Mouse (Mus musculus): Measurements from ENCODE around the gene Setd4.
A peak's percentile ranks its signal among the peaks of the same experiment; 100 is the strongest.

Setd4 gene

DNA sequence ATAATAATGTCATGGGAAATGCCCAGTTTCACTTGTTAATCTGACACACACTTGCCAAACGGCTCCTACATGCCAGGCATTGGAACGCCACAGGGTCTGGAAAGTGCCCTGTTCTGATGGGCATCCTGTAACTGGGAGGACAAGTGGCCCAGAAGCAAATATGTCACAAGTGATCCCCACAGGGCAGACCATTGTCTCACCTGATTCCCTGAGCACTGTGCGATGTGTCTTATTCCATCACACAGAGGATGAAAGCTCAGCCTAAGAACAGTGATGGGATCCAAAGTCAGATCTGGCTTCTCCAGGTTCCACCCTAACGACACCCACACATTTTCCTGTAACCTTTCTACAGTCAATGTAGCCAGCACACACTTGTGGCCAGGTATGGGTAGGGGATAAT lies 58.9 kb downstream of the Setd4 start:
- no peak for DNase-seq (ENCODE audit: low read depth)

DNA sequence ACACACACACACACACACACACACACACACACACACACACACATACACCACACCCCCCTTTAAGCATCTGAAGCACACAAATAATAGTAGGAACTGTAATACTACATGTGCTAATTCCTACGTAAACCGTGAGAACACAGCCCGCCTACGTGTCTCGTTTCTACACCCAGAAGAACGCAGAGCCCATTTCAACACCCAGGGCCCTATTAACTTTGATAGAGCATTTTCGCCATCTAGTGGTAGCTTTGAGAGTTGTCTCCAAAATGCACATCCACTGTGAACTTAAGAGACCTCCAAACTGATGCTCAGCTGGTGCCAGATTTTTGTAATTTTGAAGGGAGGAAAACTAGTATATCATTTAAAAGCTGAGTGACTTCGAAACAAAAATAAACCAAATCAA lies 60.2 kb downstream of the Setd4 start:
- DNase-seq (ENCODE audit: low read depth): peak; percentile 77

DNA sequence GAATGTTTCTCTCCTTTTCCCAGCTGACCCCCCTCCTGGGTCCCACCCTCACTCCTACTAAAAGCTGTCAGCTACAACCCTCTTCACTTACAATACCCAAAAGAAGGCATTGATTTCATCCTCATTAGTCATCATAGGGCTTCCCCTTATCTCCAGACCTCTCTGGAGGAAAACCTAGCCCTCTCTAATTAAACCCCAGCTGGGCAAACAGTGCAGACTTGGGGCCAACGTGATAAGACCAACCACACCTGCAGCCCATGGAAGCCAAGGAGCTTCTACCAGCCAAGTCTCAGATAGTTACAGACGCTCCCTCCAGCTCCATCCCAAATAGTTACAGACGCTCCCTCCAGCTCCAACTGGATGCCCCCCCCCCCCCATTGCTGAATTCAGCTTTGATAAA lies 64.0 kb downstream of the Setd4 start:
- DNase-seq (ENCODE audit: low read depth): no peak

DNA sequence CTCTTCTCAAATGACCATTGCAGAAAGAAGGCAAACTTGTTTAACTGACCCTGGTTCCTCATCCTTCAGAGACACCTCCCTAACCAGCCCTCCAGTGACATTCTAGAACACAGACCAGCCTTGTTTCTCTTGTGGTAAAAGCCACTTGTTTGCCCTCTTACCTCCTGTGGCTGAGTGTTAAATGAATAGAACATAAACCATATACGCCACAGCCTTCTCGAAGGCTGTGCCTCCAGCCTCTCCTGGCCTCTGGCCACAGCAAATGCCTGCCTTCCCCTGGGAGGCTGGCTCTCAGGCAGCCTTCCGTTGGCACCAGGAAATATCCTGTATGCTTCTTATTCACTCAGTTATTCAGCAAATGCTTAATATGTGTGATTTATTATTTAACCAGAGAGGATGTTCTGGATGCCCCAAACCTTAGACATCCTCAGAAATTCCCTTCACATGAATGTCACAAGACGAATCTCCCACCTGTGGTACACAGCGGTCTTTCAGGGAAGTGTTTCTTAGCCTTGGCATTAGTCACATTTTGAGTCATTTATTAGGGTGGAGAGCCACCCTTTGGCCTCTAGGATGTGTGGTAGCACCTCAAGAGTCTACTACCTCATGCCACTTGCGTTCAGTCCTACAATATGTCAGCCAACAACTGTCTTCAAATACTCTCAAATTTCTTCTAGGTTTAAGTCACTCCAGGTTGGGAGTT lies 68.6 kb downstream of the Setd4 start:
- no peak for DNase-seq (ENCODE audit: low read depth)

All from fibroblast of lung, adult 2 months (primary cell).